ENCODE assay signal across 10 mouse cellular contexts in genomic region chr5:125800025-125800424, GRCm38 (mm10).
DNase-seq lines count a peak whose midpoint lies in the region; ATAC-seq and TF ChIP-seq lines count a peak whose summit lies in the region.
"Had no signal": no experiment of that assay in that cellular context is flagged by ENCODE, and none has a peak within 500 bp of the region (broad histone marks: within the 10 kb centered on the region; RNA-seq: fewer than 3 reads in every experiment).

No protein-coding gene starts in this region.

- no peak for ATAC-seq in lung, embryonic 14.5 days (ENCODE audit: insufficient read depth)
- 0 out of 2 replicates have a peak, but pooled peaks have one; percentile 9 for ATAC-seq in neural tube, embryonic 12.5 days (ENCODE audit: low FRiP score, low read depth)

- H3K9ac ChIP-seq in lung, embryonic 14.5 days = no peak overlapping the region
- H3K9ac ChIP-seq in neural tube, embryonic 12.5 days = no peak overlapping the region
- H3K9ac ChIP-seq: embryonic facial prominence, embryonic 15.5 days had no signal

- no peaks in the 10 kb centered on the region for H3K36me3 ChIP-seq in lung, embryonic 14.5 days (ENCODE audit: insufficient read depth)
- no peaks in the 10 kb centered on the region for H3K36me3 ChIP-seq in embryonic facial prominence, embryonic 10.5 days (replicated peaks)
- no peaks in the 10 kb centered on the region for H3K36me3 ChIP-seq in neural tube, embryonic 12.5 days
- H3K36me3 ChIP-seq: embryonic facial prominence, embryonic 15.5 days had no signal

- H3K4me3 ChIP-seq in gastrocnemius, adult 2 months = no peak overlapping the region
- no peak overlapping the region for H3K4me3 ChIP-seq in lung, embryonic 14.5 days (ENCODE audit: low read depth, low read length)
- H3K4me3 ChIP-seq in embryonic facial prominence, embryonic 10.5 days = peak overlapping the region; percentile 14; the same call in 1 of the 2 replicates
- no peak overlapping the region for H3K4me3 ChIP-seq in neural tube, embryonic 12.5 days
- H3K4me3 ChIP-seq: embryonic facial prominence, embryonic 15.5 days had no signal

- no peaks in the 10 kb centered on the region for H3K9me3 ChIP-seq in lung, embryonic 14.5 days (ENCODE audit: low read depth, low read length)
- H3K9me3 ChIP-seq in embryonic facial prominence, embryonic 10.5 days = no peaks in the 10 kb centered on the region
- no peaks in the 10 kb centered on the region for H3K9me3 ChIP-seq in neural tube, embryonic 12.5 days
- H3K9me3 ChIP-seq: embryonic facial prominence, embryonic 15.5 days had no signal

- WGBS in lung, embryonic 14.5 days = 11% methylated on average over 11 of the region's 11 CpGs
- 10% methylated on average over 11 of the region's 11 CpGs for WGBS in embryonic facial prominence, embryonic 10.5 days
- 14% methylated on average over 11 of the region's 11 CpGs for WGBS in neural tube, embryonic 12.5 days

- H3K27ac ChIP-seq in gastrocnemius, adult 2 months = no peak overlapping the region
- H3K27ac ChIP-seq in lung, embryonic 14.5 days (ENCODE audit: low read depth) = no peak overlapping the region
- no peak overlapping the region for H3K27ac ChIP-seq in embryonic facial prominence, embryonic 10.5 days (replicated peaks)
- H3K27ac ChIP-seq in neural tube, embryonic 12.5 days = no peak overlapping the region
- H3K27ac ChIP-seq: embryonic facial prominence, embryonic 15.5 days had no signal

- no peaks in the 10 kb centered on the region for H3K27me3 ChIP-seq in lung, embryonic 14.5 days (ENCODE audit: insufficient read depth, low read length)
- H3K27me3 ChIP-seq in embryonic facial prominence, embryonic 10.5 days (replicated peaks; ENCODE audit: low read depth, poor library complexity, severe bottlenecking) = no peaks in the 10 kb centered on the region
- no peaks in the 10 kb centered on the region for H3K27me3 ChIP-seq in neural tube, embryonic 12.5 days (replicated peaks)
- H3K27me3 ChIP-seq: CH12.LX; embryonic facial prominence, embryonic 15.5 days had no signal

- intact Hi-C loops in gastrocnemius, adult 2 months (cut with DNase I) = loop anchor here (2.0 kb wide), 1 partner anchor 271 kb away; no protein-coding TSS in a partner anchor
- intact Hi-C loops in gastrocnemius, postnatal 14 days (cut with DNase I; ENCODE audit: low total_unique reads) = no loop called here

- no peak overlapping the region for H3K4me2 ChIP-seq in lung, embryonic 14.5 days
- H3K4me2 ChIP-seq in neural tube, embryonic 12.5 days (replicated peaks) = no peak overlapping the region; the same call in 1 of the 2 replicates
- H3K4me2 ChIP-seq: embryonic facial prominence, embryonic 15.5 days had no signal

- no peaks in the 10 kb centered on the region for H3K4me1 ChIP-seq in lung, embryonic 14.5 days (ENCODE audit: insufficient read depth)
- no peaks in the 10 kb centered on the region for H3K4me1 ChIP-seq in embryonic facial prominence, embryonic 10.5 days
- no peaks in the 10 kb centered on the region for H3K4me1 ChIP-seq in neural tube, embryonic 12.5 days
- H3K4me1 ChIP-seq: embryonic facial prominence, embryonic 15.5 days had no signal

- no peak for DNase-seq in gastrocnemius, adult 2 months
- no peak for DNase-seq in gastrocnemius, adult 8-10 months (ENCODE audit: low spot score in 2 of 2)
- no peak for DNase-seq in lung, embryonic 14.5 days
- DNase-seq in lung, adult 18-20 months = no peak
- peak; percentile 60 for DNase-seq in embryonic facial prominence, embryonic 10.5 days (ENCODE audit: low spot score)
- DNase-seq in urinary bladder, postnatal 25 days (ENCODE audit: low spot score) = no peak
- DNase-seq in gastrocnemius, postnatal 14 days = no peak

- peak; percentile 48 for TF ChIP-seq CTCF in gastrocnemius, adult 2 months (IDR thresholded peaks at IDR 0.05)
- TF ChIP-seq CTCF in lung, embryonic 14.5 days (IDR thresholded peaks at IDR 0.05; ENCODE audit: low read depth) = peak; percentile 38; the same call in 1 of the 2 replicates
